Mouse (Mus musculus): ENCODE data around the gene Pld4. TPM values are rescaled to one million over a fixed set of nuclear protein-coding genes. Genes with fewer than 3 reads are reported as not detected.
"Not testable (repeated sequence)": the region's sequence is repeated elsewhere in the genome, so short reads cannot be mapped to it uniquely, and the experiment has no call there.

Pld4 gene
- polyA plus RNA-seq, 1 experiment, result 4.0 TPM

GRCm38 (mm10) chr12:112809641-112810040, 49.2 kb downstream of the Pld4 start:
- Histone ChIP-seq H3K4me3 (ENCODE audit: control insufficient read depth, low read depth, low read length) (peak overlapping the region; percentile 90), H3K36me3 (ENCODE audit: control insufficient read depth, insufficient read depth, low read length) (no peaks in the 10 kb centered on the region), H3K4me1 (ENCODE audit: control insufficient read depth, insufficient read depth, low read length) (peaks cover 12% of the 10 kb centered on the region), H3K27me3 (ENCODE audit: control insufficient read depth, insufficient read depth, low read length) (no peaks in the 10 kb centered on the region), H3K27ac (ENCODE audit: control insufficient read depth, insufficient read depth, low read depth, low read length) (peak overlapping the region; percentile 79; the same call in 1 of the 2 replicates)
- TF ChIP-seq CTCF (IDR thresholded peaks at IDR 0.05; ENCODE audit: control insufficient read depth, insufficient read depth, insufficient replicate concordance, low read depth, low read length) (no peak), POLR2A (IDR thresholded peaks at IDR 0.05; ENCODE audit: control insufficient read depth, low read depth, low read length) (no peak)

- TF ChIP-seq POLR2A (IDR thresholded peaks at IDR 0.05; ENCODE audit: control insufficient read depth, low read depth, low read length) (no peak), CTCF (IDR thresholded peaks at IDR 0.05; ENCODE audit: control insufficient read depth, insufficient read depth, insufficient replicate concordance, low read depth, low read length) (no peak)
- Histone ChIP-seq H3K4me1 (ENCODE audit: control insufficient read depth, insufficient read depth, low read length) (peaks cover 12% of the 10 kb centered on the region), H3K4me3 (ENCODE audit: control insufficient read depth, low read depth, low read length) (peak overlapping the region; percentile 90), H3K27ac (ENCODE audit: control insufficient read depth, insufficient read depth, low read depth, low read length) (no peak overlapping the region), H3K27me3 (ENCODE audit: control insufficient read depth, insufficient read depth, low read length) (no peaks in the 10 kb centered on the region), H3K36me3 (ENCODE audit: control insufficient read depth, insufficient read depth, low read length) (no peaks in the 10 kb centered on the region)
Observed at GRCm38 (mm10) chr12:112810092-112810885, 49.8 kb downstream of the Pld4 start.

GRCm38 (mm10) chr12:112813370-112813769, 52.9 kb downstream of the Pld4 start:
- no peaks in the 10 kb centered on the region for H3K36me3 ChIP-seq (ENCODE audit: control insufficient read depth, insufficient read depth, low read length)
- H3K4me3 ChIP-seq (ENCODE audit: control insufficient read depth, low read depth, low read length), result no peak overlapping the region
- TF ChIP-seq CTCF (IDR thresholded peaks at IDR 0.05; ENCODE audit: control insufficient read depth, insufficient read depth, insufficient replicate concordance, low read depth, low read length) (no peak), POLR2A (IDR thresholded peaks at IDR 0.05; ENCODE audit: control insufficient read depth, low read depth, low read length) (no peak)
- H3K27me3 ChIP-seq (ENCODE audit: control insufficient read depth, insufficient read depth, low read length), result no peaks in the 10 kb centered on the region
- H3K4me1 ChIP-seq (ENCODE audit: control insufficient read depth, insufficient read depth, low read length), result peaks cover 8% of the 10 kb centered on the region
- no peak overlapping the region for H3K27ac ChIP-seq (ENCODE audit: control insufficient read depth, insufficient read depth, low read depth, low read length)

GRCm38 (mm10) chr12:112814682-112815470, 54.4 kb downstream of the Pld4 start:
- Histone ChIP-seq H3K27ac (ENCODE audit: control insufficient read depth, insufficient read depth, low read depth, low read length) (no peak overlapping the region), H3K36me3 (ENCODE audit: control insufficient read depth, insufficient read depth, low read length) (no peaks in the 10 kb centered on the region), H3K4me1 (ENCODE audit: control insufficient read depth, insufficient read depth, low read length) (no peaks in the 10 kb centered on the region), H3K27me3 (ENCODE audit: control insufficient read depth, insufficient read depth, low read length) (no peaks in the 10 kb centered on the region), H3K4me3 (ENCODE audit: control insufficient read depth, low read depth, low read length) (no peak overlapping the region)
- no peak for TF ChIP-seq CTCF (IDR thresholded peaks at IDR 0.05; ENCODE audit: control insufficient read depth, insufficient read depth, insufficient replicate concordance, low read depth, low read length)
- TF ChIP-seq POLR2A (IDR thresholded peaks at IDR 0.05; ENCODE audit: control insufficient read depth, low read depth, low read length), result no peak

GRCm38 (mm10) chr12:112816294-112816693, 55.8 kb downstream of the Pld4 start:
- TF ChIP-seq CTCF (IDR thresholded peaks at IDR 0.05; ENCODE audit: control insufficient read depth, insufficient read depth, insufficient replicate concordance, low read depth, low read length), result peak; percentile 58; the same call in 1 of the 2 replicates
- no peak for TF ChIP-seq POLR2A (IDR thresholded peaks at IDR 0.05; ENCODE audit: control insufficient read depth, low read depth, low read length)
- Histone ChIP-seq H3K27ac (ENCODE audit: control insufficient read depth, insufficient read depth, low read depth, low read length) (no peak overlapping the region), H3K4me1 (ENCODE audit: control insufficient read depth, insufficient read depth, low read length) (peaks cover 2% of the 10 kb centered on the region; the same call in 1 of the 2 replicates), H3K4me3 (ENCODE audit: control insufficient read depth, low read depth, low read length) (no peak overlapping the region), H3K27me3 (ENCODE audit: control insufficient read depth, insufficient read depth, low read length) (no peaks in the 10 kb centered on the region), H3K36me3 (ENCODE audit: control insufficient read depth, insufficient read depth, low read length) (peaks cover 2% of the 10 kb centered on the region)

- not testable (repeated sequence) for H3K4me1 ChIP-seq (ENCODE audit: control insufficient read depth, insufficient read depth, low read length); H3K36me3 ChIP-seq (ENCODE audit: control insufficient read depth, insufficient read depth, low read length); H3K4me3 ChIP-seq (ENCODE audit: control insufficient read depth, low read depth, low read length); H3K27ac ChIP-seq (ENCODE audit: control insufficient read depth, insufficient read depth, low read depth, low read length); H3K27me3 ChIP-seq (ENCODE audit: control insufficient read depth, insufficient read depth, low read length)
Observed at GRCm38 (mm10) chr12:112816866-112817265, 56.4 kb downstream of the Pld4 start.

Other genes starting within 250 kb of the Pld4 start
- gene Tmem179, start 243.9 kb upstream of the Pld4 start, polyA plus RNA-seq (2012; rRNA removed), result 2.1 and 2.5 TPM in 2 replicates
- gene Inf2, start 171.9 kb upstream of the Pld4 start, polyA plus RNA-seq (2012; rRNA removed), result 2.9 TPM in 2 replicates
- 7.9 and 8.9 TPM in 2 replicates for gene Adssl1, start 140.6 kb upstream of the Pld4 start, polyA plus RNA-seq (2012; rRNA removed)
- gene Siva1, start 116.0 kb upstream of the Pld4 start, polyA plus RNA-seq (2012; rRNA removed), result 36.0 and 41.7 TPM in 2 replicates
- gene Akt1, start 85.8 kb upstream of the Pld4 start, polyA plus RNA-seq (2012; rRNA removed), result 28.3 and 29.1 TPM in 2 replicates
- 49.9 and 55.5 TPM in 2 replicates for gene Zbtb42, start 81.8 kb upstream of the Pld4 start, polyA plus RNA-seq (2012; rRNA removed)
- 27.4 and 28.8 TPM in 2 replicates for gene Cep170b, start 40.2 kb upstream of the Pld4 start, polyA plus RNA-seq (2012; rRNA removed)
- 1.2 TPM in 2 replicates for gene Ahnak2, start 42.0 kb downstream of the Pld4 start, polyA plus RNA-seq (2012; rRNA removed)
- 77.8 and 87.0 TPM in 2 replicates for gene Clba1, start 48.3 kb downstream of the Pld4 start, polyA plus RNA-seq (2012; rRNA removed)
- gene Cdca4, start 68.8 kb downstream of the Pld4 start, polyA plus RNA-seq (2012; rRNA removed), result 23.7 and 23.9 TPM in 2 replicates
- 1.7 and 1.9 TPM in 2 replicates for gene Gpr132, start 107.6 kb downstream of the Pld4 start, polyA plus RNA-seq (2012; rRNA removed)
- 9.4 and 10.9 TPM in 2 replicates for gene Jag2, start 169.1 kb downstream of the Pld4 start, polyA plus RNA-seq (2012; rRNA removed)
- 14.8 and 15.6 TPM in 2 replicates for gene Nudt14, start 181.5 kb downstream of the Pld4 start, polyA plus RNA-seq (2012; rRNA removed)
- gene Btbd6, start 215.8 kb downstream of the Pld4 start, polyA plus RNA-seq (2012; rRNA removed), result 5.5 and 7.5 TPM in 2 replicates
- 67.1 and 67.8 TPM in 2 replicates for gene Brf1, start 240.0 kb downstream of the Pld4 start, polyA plus RNA-seq (2012; rRNA removed)